Mouse (Mus musculus) cerebellum, adult 2 months (tissue): Measurements from ENCODE around the gene Zfp988. TPM values are rescaled to one million over a fixed set of nuclear protein-coding genes. Genes with fewer than 3 reads are reported as not detected.
"Not testable (repeated sequence)": the region's sequence is repeated elsewhere in the genome, so short reads cannot be mapped to it uniquely, and the experiment has no call there.

Experiments used
- DNase-seq, 2 experiments: peaks; one replicate each; pipeline ENCODE4 v3.0.0; 2021
- H3K27ac ChIP-seq: fragments of 200-500 bp; 2 replicates; pipeline ENCODE4 v1.5.1; 2012; ENCODE audit warnings: low read length, control low read depth, inconsistent platforms; ENCODE audit not compliant: insufficient read depth
- H3K27me3 ChIP-seq: fragments of 200-500 bp; 2 replicates; pipeline ENCODE4 v1.6.1; 2012; ENCODE audit warnings: inconsistent platforms, mild to moderate bottlenecking, low read length, moderate library complexity; ENCODE audit not compliant: control insufficient read depth, insufficient read depth
- H3K4me1 ChIP-seq: fragments of 200-500 bp; 2 replicates; pipeline ENCODE4 v1.6.1; 2011; ENCODE audit warnings: low read length; ENCODE audit not compliant: control insufficient read depth, insufficient read depth
- H3K4me3 ChIP-seq: fragments of 200-500 bp; replicated peaks from 2 replicates; pipeline ENCODE3; 2011; ENCODE audit warnings: mild to moderate bottlenecking, low read depth, low read length, control low read depth; ENCODE audit not compliant: insufficient read depth
- CTCF ChIP-seq: fragments of 200-500 bp; IDR thresholded peaks from 2 replicates; pipeline ENCODE4 v1.5.1; 2011; ENCODE audit warnings: low read depth, mild to moderate bottlenecking, control low read depth, low read length, moderate library complexity, borderline replicate concordance; ENCODE audit not compliant: insufficient read depth
- POLR2A ChIP-seq: fragments of 200-500 bp; IDR thresholded peaks from 2 replicates; pipeline ENCODE4 v1.6.1; 2011; ENCODE audit warnings: low read length, control low read depth, borderline replicate concordance; ENCODE audit not compliant: insufficient read depth
- WGBS: fragments of 180-500 bp; shearing (Covaris S2); methylation state at CpG from one replicate; pipeline ENCODE4 v1.1.7; 2018; 5-methylcytosine and 5-hydroxymethylcytosine counted together
- polyA plus RNA-seq: library from polyadenylated mRNA; depleted of rRNA; stranded (reverse); fragments of >200 nt; gene quantifications from 2 replicates; pipeline ENCODE4 v1.2.3, GENCODE M21; 2012

Gene Zfp988
- polyA plus RNA-seq, 1 experiment = 0.11 TPM

DNA sequence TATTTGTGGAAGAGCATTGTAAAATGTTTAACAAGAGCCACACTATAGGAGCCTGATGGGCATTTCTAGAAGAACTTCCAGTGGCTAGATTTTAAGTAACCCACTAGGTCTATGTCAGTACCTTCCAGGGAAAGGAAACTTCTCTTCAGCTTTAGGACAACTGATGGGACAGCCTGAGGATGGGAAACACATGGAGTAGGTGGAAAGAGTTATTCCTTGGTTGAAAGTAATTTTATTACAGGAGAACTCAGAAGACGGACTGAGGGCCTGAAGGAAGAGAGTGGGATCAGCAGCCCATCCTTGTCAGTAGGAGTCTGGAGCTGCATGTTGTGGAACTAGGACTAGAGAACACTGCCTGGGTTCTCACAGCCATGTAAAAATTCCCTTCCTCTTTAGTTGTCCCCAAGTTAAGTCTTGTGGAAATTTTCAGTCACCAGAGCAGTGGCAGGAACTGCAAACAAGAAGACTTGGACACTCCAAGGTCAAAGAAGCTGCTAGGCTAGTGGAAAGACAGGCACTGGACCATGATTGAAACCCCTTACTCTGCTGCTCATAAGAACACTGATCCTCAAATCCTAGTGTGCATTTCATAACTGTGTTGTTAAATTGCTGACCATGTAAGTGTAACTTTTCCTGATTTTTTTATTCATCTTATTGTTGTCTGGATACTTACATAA, 30.4 kb downstream of the Zfp988 start:
- not testable (repeated sequence) for H3K4me3 ChIP-seq, H3K27me3 ChIP-seq, DNase-seq, H3K27ac ChIP-seq, H3K4me1 ChIP-seq
- 17% methylated on average over 1 of the region's 1 CpGs for WGBS

- not testable (repeated sequence) for H3K4me1 ChIP-seq, H3K27ac ChIP-seq, H3K27me3 ChIP-seq, DNase-seq, H3K4me3 ChIP-seq
- 62% methylated on average over 6 of the region's 6 CpGs for WGBS
Observed at GRCm38 (mm10) chr4:147336368-147337195, 31.1 kb downstream of the Zfp988 start.

DNA sequence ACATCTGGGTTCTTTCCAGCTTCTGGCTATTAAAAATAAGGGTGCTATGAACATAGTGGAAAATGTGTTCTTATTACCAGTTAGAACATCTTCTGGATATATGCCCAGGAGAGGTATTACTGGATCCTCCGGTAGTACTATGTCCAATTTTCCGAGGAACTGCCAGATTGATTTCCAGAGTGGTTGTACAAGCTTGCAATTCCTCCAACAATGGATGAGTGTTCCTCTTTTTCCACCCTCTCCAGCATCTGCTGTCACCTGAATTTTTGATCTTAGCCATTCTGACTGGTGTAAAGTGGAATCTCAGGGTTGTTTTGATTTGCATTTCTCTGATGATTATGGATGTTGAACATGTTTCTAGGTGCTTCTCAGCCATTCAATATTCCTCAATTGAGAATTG, 32.0 kb downstream of the Zfp988 start:
- WGBS = 81% methylated on average over 2 of the region's 2 CpGs
- H3K27ac ChIP-seq, DNase-seq, H3K4me3 ChIP-seq, H3K27me3 ChIP-seq, H3K4me1 ChIP-seq: not testable (repeated sequence)

GRCm38 (mm10) chr4:147338032-147338610, 32.6 kb downstream of the Zfp988 start:
- H3K4me3 ChIP-seq = no peak overlapping the region
- TF ChIP-seq CTCF (no peak), POLR2A (no peak)
- H3K27me3 ChIP-seq = no peaks in the 10 kb centered on the region
- H3K4me1 ChIP-seq = no peaks in the 10 kb centered on the region
- no peak overlapping the region for H3K27ac ChIP-seq
- WGBS = 65% methylated on average over 5 of the region's 5 CpGs
- no peak for DNase-seq

- H3K4me1 ChIP-seq, H3K4me3 ChIP-seq, H3K27ac ChIP-seq, H3K27me3 ChIP-seq, DNase-seq: not testable (repeated sequence)
- WGBS = 74% methylated on average over 3 of the region's 3 CpGs
Observed at GRCm38 (mm10) chr4:147338706-147339105, 33.2 kb downstream of the Zfp988 start.

DNA sequence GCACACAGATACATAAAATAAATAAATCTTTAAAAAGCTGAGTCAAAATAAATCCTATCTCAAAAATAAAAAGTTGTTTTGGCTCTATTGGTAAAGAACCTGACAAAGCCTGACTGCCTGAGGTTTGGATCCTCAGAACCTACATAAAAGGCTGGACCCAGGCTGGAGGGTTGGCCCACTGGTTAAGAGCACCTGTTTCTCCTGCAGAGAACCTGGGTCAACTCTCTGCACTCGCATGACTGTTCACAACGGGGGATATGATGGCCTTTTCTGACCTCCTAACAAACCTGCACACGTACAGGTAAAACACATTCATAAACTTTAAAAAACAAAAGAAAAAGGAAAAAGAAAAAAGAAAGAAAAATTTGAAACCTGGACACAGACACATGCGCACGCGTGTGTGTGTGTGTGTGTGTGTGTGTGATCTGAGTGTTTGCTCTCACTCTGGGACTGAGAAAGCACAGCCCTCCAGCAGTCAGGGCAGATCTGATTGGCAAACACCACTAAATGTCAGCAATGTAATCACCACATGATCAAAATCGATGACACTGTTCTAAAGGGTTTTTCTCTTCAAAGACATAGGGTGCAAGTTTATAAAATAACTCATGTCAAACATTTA, 34.2 kb downstream of the Zfp988 start:
- not testable (repeated sequence) for H3K4me1 ChIP-seq, H3K27me3 ChIP-seq, DNase-seq, H3K4me3 ChIP-seq, H3K27ac ChIP-seq
- WGBS = 65% methylated on average over 7 of the region's 7 CpGs

DNA sequence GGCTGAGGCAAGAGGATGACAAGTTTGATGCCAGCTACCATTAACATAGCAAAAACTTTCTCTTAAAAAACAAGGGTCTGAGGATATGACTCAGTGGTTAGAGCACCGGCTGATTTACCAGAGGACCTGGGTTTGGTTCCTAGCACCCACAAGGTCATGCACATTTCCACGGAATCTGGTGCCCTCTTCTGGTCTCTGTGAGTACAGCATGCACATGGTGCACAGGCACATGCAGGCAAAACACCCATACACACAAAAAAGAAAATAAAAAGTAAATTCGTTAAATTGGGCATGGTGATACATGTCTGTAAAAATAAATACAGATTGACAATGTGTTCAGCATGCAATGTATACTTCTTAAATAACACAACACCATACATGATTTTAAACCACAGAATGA, 34.8 kb downstream of the Zfp988 start:
- WGBS = 57% methylated on average over 3 of the region's 3 CpGs
- not testable (repeated sequence) for H3K27me3 ChIP-seq, DNase-seq, H3K4me1 ChIP-seq, H3K27ac ChIP-seq, H3K4me3 ChIP-seq

DNA sequence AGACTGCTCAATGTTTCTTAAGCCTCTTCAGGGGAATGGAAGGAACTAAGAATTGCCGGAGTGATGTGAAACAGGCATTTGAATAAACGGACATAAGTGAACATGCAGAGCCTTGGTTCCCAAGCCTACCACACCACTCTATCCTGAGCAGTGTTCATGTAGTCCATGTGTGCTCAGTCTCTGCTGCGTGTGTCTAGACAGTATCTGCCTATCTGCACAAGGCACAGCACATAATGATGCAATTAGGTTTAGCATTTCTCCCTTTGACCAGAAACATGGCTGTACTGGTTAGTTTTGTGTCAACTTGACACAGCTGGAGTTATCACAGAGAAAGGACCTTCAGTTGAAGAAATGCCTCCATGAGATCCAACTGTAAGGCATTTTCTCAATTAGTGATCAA, 35.4 kb downstream of the Zfp988 start:
- 81% methylated on average over 3 of the region's 3 CpGs for WGBS
- H3K4me1 ChIP-seq, H3K4me3 ChIP-seq, H3K27ac ChIP-seq, H3K27me3 ChIP-seq, DNase-seq: not testable (repeated sequence)

GRCm38 (mm10) chr4:147343042-147343908, 37.8 kb downstream of the Zfp988 start:
- not testable (repeated sequence) for H3K4me1 ChIP-seq, DNase-seq, H3K27me3 ChIP-seq, H3K4me3 ChIP-seq, H3K27ac ChIP-seq
- WGBS = 70% methylated on average over 6 of the region's 6 CpGs

DNA sequence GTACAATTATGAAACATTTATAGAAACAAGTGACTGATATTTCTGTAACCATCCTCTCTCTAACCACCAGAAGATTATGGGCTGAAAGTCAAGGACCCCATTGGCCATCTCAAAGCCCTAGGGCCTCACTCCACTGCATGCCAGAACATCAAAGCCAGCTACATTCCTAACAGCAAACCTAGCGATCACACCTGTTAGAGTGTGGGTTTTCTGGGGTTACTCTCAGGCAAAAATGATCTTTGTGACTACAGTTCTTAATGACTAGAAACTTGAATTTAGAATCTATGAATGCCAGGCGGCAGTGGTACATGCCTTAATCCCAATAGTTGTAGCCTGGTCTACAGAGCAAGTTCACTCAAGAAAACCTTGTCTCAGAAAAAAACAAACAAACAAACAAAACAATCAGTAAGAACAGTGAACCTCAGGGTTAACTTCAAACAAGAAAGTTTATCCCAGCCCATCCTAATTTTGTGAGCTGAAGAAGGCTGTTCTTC, 39.6 kb downstream of the Zfp988 start:
- H3K4me3 ChIP-seq, DNase-seq, H3K27ac ChIP-seq, H3K27me3 ChIP-seq, H3K4me1 ChIP-seq: not testable (repeated sequence)
- 86% methylated on average over 2 of the region's 2 CpGs for WGBS

GRCm38 (mm10) chr4:147346361-147347035, 41.0 kb downstream of the Zfp988 start:
- not testable (repeated sequence) for H3K4me3 ChIP-seq, H3K4me1 ChIP-seq, DNase-seq, H3K27ac ChIP-seq, H3K27me3 ChIP-seq
- WGBS = 56% methylated on average over 4 of the region's 4 CpGs
